Mouse (Mus musculus) liver, embryonic 16.5 days (tissue): ENCODE measurements around the gene Kdm2a. TPM values are rescaled to one million over a fixed set of nuclear protein-coding genes. Genes with fewer than 3 reads are reported as not detected.
A peak's percentile ranks its signal among the peaks of the same experiment; 100 is the strongest.
"Not testable (repeated sequence)": the region's sequence is repeated elsewhere in the genome, so short reads cannot be mapped to it uniquely, and the experiment has no call there.

Source experiments
- ATAC-seq: fragments of 200-750 bp; cut with Nextera tagmentation; 2 replicates; pipeline ENCODE4 v1.8.0; 2017; ENCODE audit warnings: low read depth, mild to moderate bottlenecking, moderate number of reproducible peaks, moderate library complexity
- H3K27ac ChIP-seq: fragments of 300-500 bp; sonication (generic); 2 replicates; pipeline ENCODE4 v1.5.1; 2014; ENCODE audit warnings: mild to moderate bottlenecking, low read length
- H3K27me3 ChIP-seq: fragments of 300-500 bp; sonication (generic); 2 replicates; pipeline ENCODE4 v1.6.1; 2014; ENCODE audit warnings: low read depth, low read length, mixed read lengths; ENCODE audit not compliant: control insufficient read depth, insufficient read depth
- H3K36me3 ChIP-seq: fragments of 300-500 bp; sonication (generic); 2 replicates; pipeline ENCODE4 v1.6.1; 2014; ENCODE audit warnings: mild to moderate bottlenecking; ENCODE audit not compliant: control insufficient read depth, insufficient read depth
- H3K4me1 ChIP-seq: fragments of 300-500 bp; sonication (generic); 2 replicates; pipeline ENCODE4 v1.6.1; 2014; ENCODE audit warnings: low read depth, low read length, mixed read lengths; ENCODE audit not compliant: control insufficient read depth
- H3K4me2 ChIP-seq: fragments of 300-500 bp; sonication (generic); 2 replicates; pipeline ENCODE4 v1.6.1; 2014; ENCODE audit warnings: low read depth, low read length, mixed read lengths
- H3K4me3 ChIP-seq: fragments of 300-500 bp; sonication (generic); 2 replicates; pipeline ENCODE4 v1.5.1; 2014; ENCODE audit warnings: low read depth, mild to moderate bottlenecking, low read length
- H3K9ac ChIP-seq: fragments of 300-500 bp; sonication (generic); 2 replicates; pipeline ENCODE4 v1.6.1; 2014; ENCODE audit warnings: low read depth, low read length
- H3K9me3 ChIP-seq: fragments of 300-500 bp; sonication (generic); replicated peaks from 2 replicates; pipeline ENCODE4 v1.6.1; 2016; ENCODE audit warnings: low read length; ENCODE audit not compliant: control insufficient read depth
- WGBS: fragments of 180-500 bp; shearing (Covaris S2); extraction: QIAGEN DNeasy Blood & Tissue Kit; methylation state at CpG from one replicate; pipeline ENCODE4 v1.1.7; 2014; ENCODE audit not compliant: insufficient replicate concordance; 5-methylcytosine and 5-hydroxymethylcytosine counted together
- polyA plus RNA-seq: library from polyadenylated mRNA; unstranded; fragments of >200 nt; fragmentation: Nextera tagmentation; extraction: Ambion mirVana; gene quantifications from 2 replicates; pipeline ENCODE4 v1.2.1, GENCODE M21; 2015

The Kdm2a gene
- polyA plus RNA-seq, 1 experiment from 2014 or later: 13.7 TPM

GRCm38 (mm10) chr19:4396998-4397797 lies 887 bp downstream of the Kdm2a start:
- Histone ChIP-seq H3K9ac (peak overlapping the region; percentile 100), H3K27me3 (peaks cover 9% of the 10 kb centered on the region)
- under 1% methylated on average over 60 of the region's 90 CpGs for WGBS

GRCm38 (mm10) chr19:4396081-4396997 lies 1.7 kb downstream of the Kdm2a start:
- Histone ChIP-seq H3K4me2 (peak overlapping the region; percentile 100), H3K9ac (peak overlapping the region; percentile 100), H3K27ac (peak overlapping the region; percentile 97), H3K9me3 (no peaks in the 10 kb centered on the region), H3K4me1 (peaks cover 20% of the 10 kb centered on the region), H3K36me3 (peaks cover under 1% of the 10 kb centered on the region; the same call in 1 of the 2 replicates), H3K27me3 (peaks cover 9% of the 10 kb centered on the region), H3K4me3 (peak overlapping the region; percentile 95)
- peak; percentile 8 for ATAC-seq
- under 1% methylated on average over 63 of the region's 80 CpGs for WGBS

More at GRCm38 (mm10) chr19:4396998-4397797, 887 bp downstream of the Kdm2a start:
- Histone ChIP-seq H3K4me2 (peak overlapping the region; percentile 100), H3K36me3 (no peaks in the 10 kb centered on the region), H3K27ac (peak overlapping the region; percentile 97), H3K9me3 (no peaks in the 10 kb centered on the region), H3K4me1 (peaks cover 20% of the 10 kb centered on the region), H3K4me3 (peak overlapping the region; percentile 95)
- ATAC-seq: peak; percentile 90

DNA sequence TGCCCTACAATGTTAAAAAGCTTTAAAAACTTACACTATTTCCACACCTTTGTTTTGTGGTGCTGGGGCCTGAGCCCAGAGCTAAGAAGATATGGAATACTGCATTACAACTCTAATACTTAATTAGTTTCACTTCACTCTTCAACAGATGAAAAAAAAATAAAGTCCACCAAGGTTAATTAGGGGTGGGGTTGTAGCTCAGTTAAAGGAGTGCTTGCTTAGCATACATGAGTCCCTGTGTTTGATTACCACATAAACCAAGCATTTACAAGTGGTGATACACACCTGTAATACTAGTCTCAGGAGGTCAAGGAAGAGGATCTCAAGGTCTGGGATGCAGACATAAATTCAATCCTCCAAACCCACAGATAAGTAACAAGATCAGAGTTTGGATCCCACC lies 10.8 kb downstream of the Kdm2a start:
- H3K27ac ChIP-seq: no peak overlapping the region
- no peak overlapping the region for H3K4me3 ChIP-seq
- no peak for ATAC-seq
- no peaks in the 10 kb centered on the region for H3K4me1 ChIP-seq
- no peaks in the 10 kb centered on the region for H3K9me3 ChIP-seq
- H3K27me3 ChIP-seq: no peaks in the 10 kb centered on the region
- H3K9ac ChIP-seq: no peak overlapping the region
- peaks cover 9% of the 10 kb centered on the region for H3K36me3 ChIP-seq
- H3K4me2 ChIP-seq: no peak overlapping the region

- Histone ChIP-seq H3K27me3 (no peaks in the 10 kb centered on the region), H3K4me2 (no peak overlapping the region), H3K4me3 (no peak overlapping the region), H3K27ac (no peak overlapping the region), H3K9ac (no peak overlapping the region), H3K36me3 (peaks cover 9% of the 10 kb centered on the region), H3K4me1 (no peaks in the 10 kb centered on the region; the same call in 1 of the 2 replicates), H3K9me3 (no peaks in the 10 kb centered on the region)
- 74% methylated on average over 4 of the region's 4 CpGs for WGBS
- ATAC-seq: no peak
These were observed 13.1 kb downstream of the Kdm2a start for GRCm38 (mm10) chr19:4385026-4385425.

DNA sequence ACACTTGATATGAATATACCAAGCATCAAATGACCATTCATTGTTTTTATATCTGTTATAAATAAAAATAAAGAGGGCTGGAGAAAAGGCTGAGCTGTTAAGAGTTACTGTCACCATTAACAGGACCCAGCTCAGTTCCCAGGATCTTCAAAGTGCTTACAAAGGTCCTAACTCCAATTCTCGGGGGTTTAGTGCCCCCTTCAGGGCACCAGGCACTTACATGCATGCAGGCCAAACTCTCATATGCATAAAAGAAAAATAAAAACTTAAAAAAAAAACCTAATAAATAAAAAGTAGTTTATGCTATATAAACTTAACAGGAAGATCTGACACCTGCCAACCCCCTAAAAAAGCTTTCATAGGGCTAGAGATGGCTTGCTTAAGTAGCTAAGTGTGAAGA lies 13.8 kb downstream of the Kdm2a start:
- peaks cover 9% of the 10 kb centered on the region for H3K36me3 ChIP-seq
- no peak overlapping the region for H3K27ac ChIP-seq
- no peaks in the 10 kb centered on the region; the same call in 1 of the 2 replicates for H3K4me1 ChIP-seq
- no peaks in the 10 kb centered on the region for H3K9me3 ChIP-seq
- no peak for ATAC-seq
- H3K4me2 ChIP-seq: no peak overlapping the region
- H3K4me3 ChIP-seq: no peak overlapping the region
- no peak overlapping the region for H3K9ac ChIP-seq
- no peaks in the 10 kb centered on the region for H3K27me3 ChIP-seq
- WGBS: 20% methylated on average over 1 of the region's 1 CpGs

DNA sequence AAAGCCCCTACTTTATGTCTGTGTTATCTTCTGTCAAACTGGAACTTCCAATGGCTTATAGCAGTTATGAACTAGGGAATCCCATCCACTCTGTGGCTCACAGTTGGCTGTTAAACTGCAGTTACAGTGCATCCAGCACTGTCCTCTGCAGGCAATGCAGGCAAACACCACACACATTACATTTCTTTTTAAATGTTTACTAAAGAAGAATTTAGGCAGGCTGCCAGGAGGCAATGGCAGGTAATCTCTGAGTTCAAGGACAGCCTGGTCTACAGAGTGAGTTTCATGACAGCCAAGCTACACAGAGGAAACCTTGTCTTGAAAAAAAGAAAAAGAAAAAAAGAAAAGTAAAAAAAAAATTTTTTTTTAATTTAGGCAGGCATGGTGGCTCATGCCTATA lies 14.8 kb downstream of the Kdm2a start:
- H3K4me3 ChIP-seq: no peak overlapping the region
- H3K27me3 ChIP-seq: no peaks in the 10 kb centered on the region
- H3K27ac ChIP-seq: no peak overlapping the region
- H3K4me1 ChIP-seq: no peaks in the 10 kb centered on the region; the same call in 1 of the 2 replicates
- H3K9ac ChIP-seq: no peak overlapping the region
- ATAC-seq: no peak
- no peaks in the 10 kb centered on the region for H3K9me3 ChIP-seq
- no peak overlapping the region for H3K4me2 ChIP-seq
- H3K36me3 ChIP-seq: peaks cover 5% of the 10 kb centered on the region

DNA sequence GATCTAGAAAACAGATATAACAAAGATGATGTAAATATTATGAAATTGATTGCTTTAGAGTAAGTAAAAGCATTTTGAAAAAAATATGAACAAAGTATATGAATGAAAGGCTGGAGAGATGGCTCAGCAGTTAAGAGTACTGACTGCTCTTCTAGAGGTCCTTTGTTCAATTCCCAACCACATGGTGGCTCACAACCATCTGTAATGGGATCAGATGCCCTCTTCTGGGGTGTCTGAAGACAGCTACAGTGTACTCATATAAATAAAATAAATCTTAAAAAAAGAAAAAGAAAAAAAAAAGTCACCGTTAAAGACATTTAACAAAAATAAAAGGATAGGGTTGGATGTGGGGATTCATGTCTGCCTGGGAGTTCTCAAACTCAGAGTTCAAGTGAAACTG lies 15.8 kb downstream of the Kdm2a start:
- 80% methylated on average over 1 of the region's 1 CpGs for WGBS
- H3K27me3 ChIP-seq, H3K27ac ChIP-seq, H3K9ac ChIP-seq, H3K9me3 ChIP-seq, H3K4me3 ChIP-seq, H3K4me2 ChIP-seq, H3K36me3 ChIP-seq, ATAC-seq, H3K4me1 ChIP-seq: not testable (repeated sequence)

GRCm38 (mm10) chr19:4370656-4371055 lies 27.4 kb downstream of the Kdm2a start:
- Histone ChIP-seq H3K4me1 (no peaks in the 10 kb centered on the region), H3K9me3 (no peaks in the 10 kb centered on the region), H3K27me3 (no peaks in the 10 kb centered on the region), H3K4me3 (no peak overlapping the region), H3K27ac (no peak overlapping the region), H3K9ac (no peak overlapping the region), H3K36me3 (no peaks in the 10 kb centered on the region), H3K4me2 (no peak overlapping the region)
- WGBS: 82% methylated on average over 2 of the region's 2 CpGs
- ATAC-seq: no peak

- H3K9me3 ChIP-seq: no peaks in the 10 kb centered on the region
- no peak overlapping the region for H3K4me2 ChIP-seq
- H3K27ac ChIP-seq: no peak overlapping the region
- no peak for ATAC-seq
- WGBS: 35% methylated on average over 1 of the region's 1 CpGs
- H3K27me3 ChIP-seq: no peaks in the 10 kb centered on the region
- no peak overlapping the region for H3K9ac ChIP-seq
- no peaks in the 10 kb centered on the region for H3K36me3 ChIP-seq
- no peaks in the 10 kb centered on the region for H3K4me1 ChIP-seq
- no peak overlapping the region for H3K4me3 ChIP-seq
These were observed 27.8 kb downstream of the Kdm2a start for GRCm38 (mm10) chr19:4370254-4370653.
